Mouse (Mus musculus) intestine, postnatal 0 days (tissue): ENCODE measurements around the gene Nphp4. TPM values are rescaled to one million over a fixed set of nuclear protein-coding genes. Genes with fewer than 3 reads are reported as not detected.
A peak's percentile ranks its signal among the peaks of the same experiment; 100 is the strongest.

Experiments used
- ATAC-seq: fragments of 200-750 bp; cut with Nextera tagmentation; 2 replicates; pipeline ENCODE4 v1.8.0; 2017; ENCODE audit warnings: mild to moderate bottlenecking, moderate TSS enrichment, moderate library complexity
- H3K27ac ChIP-seq: fragments of 300-500 bp; sonication (generic); 2 replicates; pipeline ENCODE4 v1.5.1; 2014; ENCODE audit warnings: mild to moderate bottlenecking, low read depth, low read length, moderate library complexity
- H3K27me3 ChIP-seq: fragments of 300-500 bp; sonication (generic); replicated peaks from 2 replicates; pipeline ENCODE4 v1.6.1; 2014; ENCODE audit warnings: low read length, mixed read lengths; ENCODE audit not compliant: control insufficient read depth, insufficient read depth
- H3K36me3 ChIP-seq: fragments of 300-500 bp; sonication (generic); 2 replicates; pipeline ENCODE4 v1.6.1; 2014; ENCODE audit warnings: mild to moderate bottlenecking, moderate library complexity; ENCODE audit not compliant: control insufficient read depth, insufficient read depth
- H3K4me1 ChIP-seq: fragments of 300-500 bp; sonication (generic); replicated peaks from 2 replicates; pipeline ENCODE4 v1.6.1; 2014; ENCODE audit warnings: antibody characterized with exemption, low read length, mixed read lengths; ENCODE audit not compliant: control insufficient read depth, insufficient read depth
- H3K4me2 ChIP-seq: fragments of 300-500 bp; sonication (generic); replicated peaks from 2 replicates; pipeline ENCODE4 v1.6.1; 2014; ENCODE audit warnings: low read depth, mild to moderate bottlenecking, moderate library complexity
- H3K4me3 ChIP-seq: fragments of 300-500 bp; sonication (generic); 2 replicates; pipeline ENCODE4 v1.5.1; 2014; ENCODE audit warnings: low read depth, low read length
- H3K9ac ChIP-seq: fragments of 300-500 bp; sonication (generic); 2 replicates; pipeline ENCODE4 v1.6.1; 2014; ENCODE audit warnings: mild to moderate bottlenecking, low read depth, low read length
- H3K9me3 ChIP-seq: fragments of 300-500 bp; sonication (generic); 2 replicates; pipeline ENCODE4 v1.6.1; 2016; ENCODE audit warnings: mixed run types; ENCODE audit not compliant: control insufficient read depth
- CTCF ChIP-seq: sonication (generic); IDR thresholded peaks from 2 replicates; pipeline ENCODE4 v1.5.1; 2016; ENCODE audit warnings: low read depth, mild to moderate bottlenecking, control low read depth, antibody characterized with exemption, moderate library complexity
- WGBS: fragments of 180-500 bp; shearing (Covaris S2); extraction: QIAGEN DNeasy Blood & Tissue Kit; methylation state at CpG from one replicate; pipeline ENCODE4 v1.1.7; 2014; 5-methylcytosine and 5-hydroxymethylcytosine counted together
- polyA plus RNA-seq: library from polyadenylated mRNA; unstranded; fragments of >200 nt; fragmentation: Nextera tagmentation; extraction: Ambion mirVana; gene quantifications from 2 replicates; pipeline ENCODE4 v1.2.1, GENCODE M21; 2015

Gene Nphp4
- 0.47 and 0.48 TPM in 2 replicates for polyA plus RNA-seq

GRCm38 (mm10) chr4:152476427-152477023 is at the start of gene Nphp4:
TSS of gene Nphp4 (plus strand) at chr4:152476706.
- H3K27me3 ChIP-seq: peaks cover 19% of the 10 kb centered on the region
- peaks cover 3% of the 10 kb centered on the region; the same call in 1 of the 2 replicates for H3K4me1 ChIP-seq
- 2% methylated on average over 18 of the region's 18 CpGs for WGBS
- peak within 1 kb of the TSS; percentile 78 for H3K4me3 ChIP-seq
- no peak for ATAC-seq
- no peak for TF ChIP-seq CTCF
- 0 out of 2 replicates have a peak, but pooled peaks cover 5% of the 10 kb centered on the region for H3K9me3 ChIP-seq
- H3K4me2 ChIP-seq: peak within 1 kb of the TSS; percentile 73
- peak within 1 kb of the TSS; percentile 52 for H3K9ac ChIP-seq
- no peaks in the 10 kb centered on the region for H3K36me3 ChIP-seq
- H3K27ac ChIP-seq: no peak within 1 kb of the TSS

GRCm38 (mm10) chr4:152428259-152428658 is 48.2 kb upstream of the Nphp4 start:
- Histone ChIP-seq H3K36me3 (no peaks in the 10 kb centered on the region), H3K9me3 (no peaks in the 10 kb centered on the region), H3K9ac (no peak overlapping the region), H3K4me1 (no peaks in the 10 kb centered on the region), H3K4me3 (no peak overlapping the region), H3K27ac (no peak overlapping the region), H3K4me2 (no peak overlapping the region), H3K27me3 (no peaks in the 10 kb centered on the region)
- TF ChIP-seq CTCF: no peak
- WGBS: 63% methylated on average over 8 of the region's 8 CpGs
- no peak for ATAC-seq

- no peaks in the 10 kb centered on the region for H3K4me1 ChIP-seq
- H3K36me3 ChIP-seq: no peaks in the 10 kb centered on the region
- no peaks in the 10 kb centered on the region for H3K27me3 ChIP-seq
- H3K9ac ChIP-seq: no peak overlapping the region
- no peaks in the 10 kb centered on the region for H3K9me3 ChIP-seq
- H3K4me3 ChIP-seq: no peak overlapping the region
- H3K4me2 ChIP-seq: no peak overlapping the region
- 59% methylated on average over 5 of the region's 5 CpGs for WGBS
- no peak for ATAC-seq
- TF ChIP-seq CTCF: peak; percentile 74
- no peak overlapping the region for H3K27ac ChIP-seq
Measured at GRCm38 (mm10) chr4:152432308-152432707, 44.2 kb upstream of the Nphp4 start.

- no peak overlapping the region for H3K4me3 ChIP-seq
- 4% methylated on average over 9 of the region's 9 CpGs for WGBS
Measured at GRCm38 (mm10) chr4:152434836-152435235, 41.7 kb upstream of the Nphp4 start.

GRCm38 (mm10) chr4:152435255-152435654 is 41.3 kb upstream of the Nphp4 start:
- peak; percentile 88 for TF ChIP-seq CTCF
- H3K27ac ChIP-seq: no peak overlapping the region
- H3K4me1 ChIP-seq: no peaks in the 10 kb centered on the region
- no peaks in the 10 kb centered on the region for H3K36me3 ChIP-seq
- 12% methylated on average over 10 of the region's 10 CpGs for WGBS
- no peaks in the 10 kb centered on the region for H3K9me3 ChIP-seq
- peak overlapping the region; percentile 47 for H3K4me2 ChIP-seq
- H3K27me3 ChIP-seq: no peaks in the 10 kb centered on the region
- ATAC-seq: peak; percentile 41; the same call in 1 of the 2 replicates
- H3K4me3 ChIP-seq: no peak overlapping the region
- H3K9ac ChIP-seq: no peak overlapping the region

More at GRCm38 (mm10) chr4:152434836-152435235, 41.7 kb upstream of the Nphp4 start:
- Histone ChIP-seq H3K4me2 (peak overlapping the region; percentile 47), H3K4me1 (no peaks in the 10 kb centered on the region), H3K9ac (no peak overlapping the region), H3K36me3 (no peaks in the 10 kb centered on the region), H3K27ac (no peak overlapping the region), H3K9me3 (no peaks in the 10 kb centered on the region), H3K27me3 (no peaks in the 10 kb centered on the region)
- peak; percentile 76; the same call in 1 of the 2 replicates for ATAC-seq
- TF ChIP-seq CTCF: peak; percentile 83

DNA sequence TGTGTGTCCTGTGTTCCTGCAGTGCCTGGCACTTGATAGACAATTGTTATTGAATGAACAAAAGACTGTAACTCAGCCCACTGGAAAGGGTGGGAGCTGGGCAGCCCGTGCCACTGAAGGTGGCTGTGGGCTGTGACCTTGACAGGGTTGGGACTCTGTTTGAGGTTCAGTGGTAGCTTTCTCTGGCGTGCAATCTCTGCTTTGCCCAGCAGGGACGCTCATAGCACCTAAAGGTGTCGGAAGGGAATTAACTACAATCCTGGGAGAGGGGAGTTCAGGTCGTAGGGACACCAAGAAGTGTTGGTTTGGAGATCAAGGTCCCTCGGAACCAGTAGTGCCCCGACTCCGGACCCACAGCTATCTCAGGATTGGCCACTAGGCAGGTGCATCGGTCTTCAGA is 35.6 kb upstream of the Nphp4 start:
- Histone ChIP-seq H3K27ac (no peak overlapping the region), H3K27me3 (no peaks in the 10 kb centered on the region), H3K9me3 (no peaks in the 10 kb centered on the region), H3K9ac (no peak overlapping the region), H3K36me3 (no peaks in the 10 kb centered on the region), H3K4me2 (no peak overlapping the region), H3K4me1 (no peaks in the 10 kb centered on the region), H3K4me3 (no peak overlapping the region)
- TF ChIP-seq CTCF: peak; percentile 43
- ATAC-seq: no peak
- 55% methylated on average over 9 of the region's 9 CpGs for WGBS
